Mouse (Mus musculus): ENCODE results near the gene Gm29609. TPM values are rescaled to one million over a fixed set of nuclear protein-coding genes. Genes with fewer than 3 reads are reported as not detected.

Gm29609 gene
- total and polyA plus RNA-seq, 2 experiments from 2014 or later: 1.1 to 6.6 TPM

GRCm38 (mm10) chr5:31095711-31096480 is 83.8 kb downstream of the Gm29609 start:
- no peaks in the 10 kb centered on the region for H3K9me3 ChIP-seq (replicated peaks; ENCODE audit: control insufficient read depth, low read length)
- H3K27me3 ChIP-seq (ENCODE audit: control insufficient read depth, insufficient read depth, low read length): peaks cover 67% of the 10 kb centered on the region
- ATAC-seq (ENCODE audit: insufficient read depth, low read depth): no peak
- peak overlapping the region; percentile 52 for H3K4me2 ChIP-seq (ENCODE audit: low read depth, low read length)
- 31% methylated on average over 11 of the region's 11 CpGs for WGBS
- H3K36me3 ChIP-seq (replicated peaks; ENCODE audit: control insufficient read depth, insufficient read depth, low read length): no peaks in the 10 kb centered on the region
- no peak overlapping the region for H3K9ac ChIP-seq (replicated peaks; ENCODE audit: low read depth, low read length)
- H3K4me1 ChIP-seq (ENCODE audit: control insufficient read depth, insufficient read depth): peaks cover 22% of the 10 kb centered on the region; the same call in 1 of the 2 replicates
- H3K4me3 ChIP-seq (ENCODE audit: low read depth, low read length): peak overlapping the region; percentile 44
- H3K27ac ChIP-seq (ENCODE audit: low read depth): no peak overlapping the region
- no peak for DNase-seq (ENCODE audit: low spot score)
- TF ChIP-seq EP300 (IDR thresholded peaks at IDR 0.05; ENCODE audit: low read depth) (no peak), CTCF (IDR thresholded peaks at IDR 0.05; ENCODE audit: low read depth) (no peak)

DNA sequence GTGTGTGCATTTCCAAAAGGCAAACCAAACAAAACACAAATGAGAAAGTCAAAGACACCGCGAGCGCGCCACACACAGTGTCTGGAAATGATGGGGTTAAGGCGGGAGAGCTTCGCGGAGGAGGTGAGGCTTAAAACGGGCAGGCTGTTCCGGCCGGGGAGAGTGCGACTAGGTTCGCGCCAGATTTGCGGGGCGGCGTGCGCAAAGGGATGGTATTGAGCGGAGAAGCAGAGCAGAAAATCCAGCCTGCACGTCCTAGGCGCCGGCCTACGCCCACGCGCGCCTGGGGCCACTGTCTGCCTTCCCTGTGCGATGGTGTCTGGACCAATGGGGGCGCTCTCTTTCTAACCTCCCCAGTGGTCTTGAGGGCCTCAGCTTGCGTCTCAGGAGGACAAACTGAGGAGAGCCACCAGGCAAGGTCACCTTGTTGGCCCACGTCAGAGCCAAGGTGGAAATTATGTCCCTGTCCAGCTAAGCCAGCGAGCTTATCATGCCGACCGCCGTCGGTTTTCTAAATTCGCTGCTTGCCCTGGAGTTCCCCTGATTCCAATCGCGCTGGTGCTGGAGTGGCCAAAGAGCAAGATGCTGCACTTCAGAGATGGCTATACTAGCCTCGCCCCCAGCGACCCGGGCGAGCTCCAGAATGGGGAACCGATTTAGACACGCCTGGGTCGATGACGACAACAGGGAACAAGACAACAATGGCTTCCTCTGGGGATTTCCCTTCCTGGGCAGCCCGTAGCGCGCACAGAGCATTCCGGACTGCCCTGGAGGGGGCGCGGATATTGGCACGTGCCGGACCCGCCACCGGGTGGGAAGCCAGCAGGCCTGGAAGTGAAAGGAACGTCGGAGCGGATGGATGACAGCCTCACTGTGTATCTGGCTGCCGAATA is 84.7 kb downstream of the Gm29609 start:
- no peak overlapping the region for H3K9ac ChIP-seq (replicated peaks; ENCODE audit: low read depth, low read length)
- peaks cover 76% of the 10 kb centered on the region for H3K27me3 ChIP-seq (ENCODE audit: control insufficient read depth, insufficient read depth, low read length)
- ATAC-seq (ENCODE audit: insufficient read depth, low read depth) (peak; percentile 80), DNase-seq (ENCODE audit: low spot score) (peak; percentile 76)
- peak overlapping the region; percentile 44 for H3K4me3 ChIP-seq (ENCODE audit: low read depth, low read length)
- H3K4me1 ChIP-seq (ENCODE audit: control insufficient read depth, insufficient read depth): peaks cover 22% of the 10 kb centered on the region; the same call in 1 of the 2 replicates
- TF ChIP-seq EP300 (IDR thresholded peaks at IDR 0.05; ENCODE audit: low read depth) (no peak), CTCF (IDR thresholded peaks at IDR 0.05; ENCODE audit: low read depth) (no peak)
- WGBS: under 1% methylated on average over 59 of the region's 59 CpGs
- H3K9me3 ChIP-seq (replicated peaks; ENCODE audit: control insufficient read depth, low read length): no peaks in the 10 kb centered on the region
- no peaks in the 10 kb centered on the region for H3K36me3 ChIP-seq (replicated peaks; ENCODE audit: control insufficient read depth, insufficient read depth, low read length)
- H3K27ac ChIP-seq (ENCODE audit: low read depth): no peak overlapping the region
- peak overlapping the region; percentile 52 for H3K4me2 ChIP-seq (ENCODE audit: low read depth, low read length)

Other genes starting within 250 kb of the Gm29609 start
- 0.77 and 3.0 TPM in 2 replicates for gene Cgref1, start 234.3 kb downstream of the Gm29609 start, total RNA-seq (2014; rRNA removed; ENCODE audit: low replicate concordance)
- 1.1 and 1.2 TPM in 2 replicates for gene Cgref1, start 234.3 kb downstream of the Gm29609 start, polyA plus RNA-seq (2015; fragmentation: Nextera tagmentation; extraction: Ambion mirVana)
- 20.8 and 40.0 TPM in 2 replicates for gene Preb, start 219.6 kb downstream of the Gm29609 start, total RNA-seq (2014; rRNA removed; ENCODE audit: low replicate concordance)
- 54.3 and 64.3 TPM in 2 replicates for gene Preb, start 219.6 kb downstream of the Gm29609 start, polyA plus RNA-seq (2015; fragmentation: Nextera tagmentation; extraction: Ambion mirVana)
- not detected in 2 replicates for gene Tcf23, start 211.2 kb downstream of the Gm29609 start, total RNA-seq (2014; rRNA removed; ENCODE audit: low replicate concordance)
- gene Tcf23, start 211.2 kb downstream of the Gm29609 start, polyA plus RNA-seq (2015; fragmentation: Nextera tagmentation; extraction: Ambion mirVana): 0.15 and 0.21 TPM in 2 replicates
- 141 and 177 TPM in 2 replicates for gene Atraid, start 131.6 kb downstream of the Gm29609 start, total RNA-seq (2014; rRNA removed; ENCODE audit: low replicate concordance)
- gene Atraid, start 131.6 kb downstream of the Gm29609 start, polyA plus RNA-seq (2015; fragmentation: Nextera tagmentation; extraction: Ambion mirVana): 166 and 176 TPM in 2 replicates
- gene Slc5a6, start 131.0 kb downstream of the Gm29609 start, total RNA-seq (2014; rRNA removed; ENCODE audit: low replicate concordance): 7.1 and 7.7 TPM in 2 replicates
- gene Slc5a6, start 131.0 kb downstream of the Gm29609 start, polyA plus RNA-seq (2015; fragmentation: Nextera tagmentation; extraction: Ambion mirVana): 5.2 and 5.5 TPM in 2 replicates
- 24.6 and 74.6 TPM in 2 replicates for gene Cad, start 125.1 kb downstream of the Gm29609 start, total RNA-seq (2014; rRNA removed; ENCODE audit: low replicate concordance)
- gene Cad, start 125.1 kb downstream of the Gm29609 start, polyA plus RNA-seq (2015; fragmentation: Nextera tagmentation; extraction: Ambion mirVana): 5.4 and 5.7 TPM in 2 replicates
- not detected in 2 replicates for gene Dnajc5g, start 73.6 kb downstream of the Gm29609 start, total RNA-seq (2014; rRNA removed; ENCODE audit: low replicate concordance)
- not detected in 2 replicates for gene Dnajc5g, start 73.6 kb downstream of the Gm29609 start, polyA plus RNA-seq (2015; fragmentation: Nextera tagmentation; extraction: Ambion mirVana)
- gene Slc30a3, start 71.7 kb downstream of the Gm29609 start, total RNA-seq (2014; rRNA removed; ENCODE audit: low replicate concordance): not detected in 2 replicates
- 0.08 and 0.18 TPM in 2 replicates for gene Slc30a3, start 71.7 kb downstream of the Gm29609 start, polyA plus RNA-seq (2015; fragmentation: Nextera tagmentation; extraction: Ambion mirVana)
- 4.2 and 8.8 TPM in 2 replicates for gene Trim54, start 63.2 kb downstream of the Gm29609 start, total RNA-seq (2014; rRNA removed; ENCODE audit: low replicate concordance)
- 16.4 and 16.5 TPM in 2 replicates for gene Trim54, start 63.2 kb downstream of the Gm29609 start, polyA plus RNA-seq (2015; fragmentation: Nextera tagmentation; extraction: Ambion mirVana)
- not detected in 2 replicates for gene Ucn, start 41.1 kb downstream of the Gm29609 start, total RNA-seq (2014; rRNA removed; ENCODE audit: low replicate concordance)
- gene Ucn, start 41.1 kb downstream of the Gm29609 start, polyA plus RNA-seq (2015; fragmentation: Nextera tagmentation; extraction: Ambion mirVana): not detected in 2 replicates
- gene Mpv17, start 25.7 kb downstream of the Gm29609 start, total RNA-seq (2014; rRNA removed; ENCODE audit: low replicate concordance): 157 and 202 TPM in 2 replicates
- 80.1 and 83.0 TPM in 2 replicates for gene Mpv17, start 25.7 kb downstream of the Gm29609 start, polyA plus RNA-seq (2015; fragmentation: Nextera tagmentation; extraction: Ambion mirVana)
- 15.7 and 42.7 TPM in 2 replicates for gene Gtf3c2, start 233 bp upstream of the Gm29609 start, total RNA-seq (2014; rRNA removed; ENCODE audit: low replicate concordance)
- gene Gtf3c2, start 233 bp upstream of the Gm29609 start, polyA plus RNA-seq (2015; fragmentation: Nextera tagmentation; extraction: Ambion mirVana): 18.3 and 20.5 TPM in 2 replicates
- 120 and 139 TPM in 2 replicates for gene Snx17, start 13.3 kb upstream of the Gm29609 start, total RNA-seq (2014; rRNA removed; ENCODE audit: low replicate concordance)
- gene Snx17, start 13.3 kb upstream of the Gm29609 start, polyA plus RNA-seq (2015; fragmentation: Nextera tagmentation; extraction: Ambion mirVana): 97.9 and 112 TPM in 2 replicates
- 27.1 and 36.7 TPM in 2 replicates for gene Eif2b4, start 13.5 kb upstream of the Gm29609 start, total RNA-seq (2014; rRNA removed; ENCODE audit: low replicate concordance)
- gene Eif2b4, start 13.5 kb upstream of the Gm29609 start, polyA plus RNA-seq (2015; fragmentation: Nextera tagmentation; extraction: Ambion mirVana): 60.2 and 60.7 TPM in 2 replicates
- 2.9 and 30.7 TPM in 2 replicates for gene Zfp513, start 22.4 kb upstream of the Gm29609 start, total RNA-seq (2014; rRNA removed; ENCODE audit: low replicate concordance)
- 2.9 and 3.4 TPM in 2 replicates for gene Zfp513, start 22.4 kb upstream of the Gm29609 start, polyA plus RNA-seq (2015; fragmentation: Nextera tagmentation; extraction: Ambion mirVana)
- 48.7 and 51.7 TPM in 2 replicates for gene Ppm1g, start 40.8 kb upstream of the Gm29609 start, total RNA-seq (2014; rRNA removed; ENCODE audit: low replicate concordance)
- gene Ppm1g, start 40.8 kb upstream of the Gm29609 start, polyA plus RNA-seq (2015; fragmentation: Nextera tagmentation; extraction: Ambion mirVana): 61.0 and 68.0 TPM in 2 replicates
- 120 and 124 TPM in 2 replicates for gene Nrbp1, start 61.0 kb upstream of the Gm29609 start, total RNA-seq (2014; rRNA removed; ENCODE audit: low replicate concordance)
- 100 and 104 TPM in 2 replicates for gene Nrbp1, start 61.0 kb upstream of the Gm29609 start, polyA plus RNA-seq (2015; fragmentation: Nextera tagmentation; extraction: Ambion mirVana)
- gene Gm9970, start 61.3 kb upstream of the Gm29609 start, total RNA-seq (2014; rRNA removed; ENCODE audit: low replicate concordance): not detected in 2 replicates
- 0.70 and 1.1 TPM in 2 replicates for gene Gm9970, start 61.3 kb upstream of the Gm29609 start, polyA plus RNA-seq (2015; fragmentation: Nextera tagmentation; extraction: Ambion mirVana)
- 2.0 and 2.6 TPM in 2 replicates for gene Krtcap3, start 71.8 kb upstream of the Gm29609 start, total RNA-seq (2014; rRNA removed; ENCODE audit: low replicate concordance)
- gene Krtcap3, start 71.8 kb upstream of the Gm29609 start, polyA plus RNA-seq (2015; fragmentation: Nextera tagmentation; extraction: Ambion mirVana): 1.7 and 2.7 TPM in 2 replicates
- 30.3 and 40.9 TPM in 2 replicates for gene Ift172, start 111.2 kb upstream of the Gm29609 start, total RNA-seq (2014; rRNA removed; ENCODE audit: low replicate concordance)
- gene Ift172, start 111.2 kb upstream of the Gm29609 start, polyA plus RNA-seq (2015; fragmentation: Nextera tagmentation; extraction: Ambion mirVana): 14.6 and 16.5 TPM in 2 replicates
- gene Fndc4, start 116.2 kb upstream of the Gm29609 start, total RNA-seq (2014; rRNA removed; ENCODE audit: low replicate concordance): 21.2 and 27.4 TPM in 2 replicates
- gene Fndc4, start 116.2 kb upstream of the Gm29609 start, polyA plus RNA-seq (2015; fragmentation: Nextera tagmentation; extraction: Ambion mirVana): 5.4 and 6.2 TPM in 2 replicates
- 0.12 TPM in 1 of 2 replicates, not detected in the other for gene Gckr, start 117.5 kb upstream of the Gm29609 start, total RNA-seq (2014; rRNA removed; ENCODE audit: low replicate concordance)
- gene Gckr, start 117.5 kb upstream of the Gm29609 start, polyA plus RNA-seq (2015; fragmentation: Nextera tagmentation; extraction: Ambion mirVana): 0.04 TPM in 1 of 2 replicates, not detected in the other

Measured in heart, postnatal 0 days (tissue).